Mouse (Mus musculus) kidney, adult 2 months (tissue): ENCODE measurements around the gene Aox4. TPM values are rescaled to one million over a fixed set of nuclear protein-coding genes. Genes with fewer than 3 reads are reported as not detected.

Experiments
- DNase-seq: peaks from one replicate; pipeline ENCODE4 v3.0.0; 2021
- H3K27ac ChIP-seq: fragments of 200-500 bp; 2 replicates; pipeline ENCODE4 v1.5.1; 2012; ENCODE audit warnings: low read depth, low read length, control low read depth, inconsistent platforms; ENCODE audit not compliant: insufficient read depth
- H3K27me3 ChIP-seq: fragments of 200-500 bp; replicated peaks from 2 replicates; pipeline ENCODE4 v1.6.1; 2012; ENCODE audit warnings: mild to moderate bottlenecking, moderate library complexity, low read length, inconsistent platforms; ENCODE audit not compliant: control insufficient read depth, insufficient read depth
- H3K36me3 ChIP-seq: fragments of 200-500 bp; 2 replicates; pipeline ENCODE4 v1.6.1; 2012; ENCODE audit warnings: mild to moderate bottlenecking, moderate library complexity, low read length, inconsistent platforms; ENCODE audit not compliant: control insufficient read depth, insufficient read depth
- H3K4me1 ChIP-seq: fragments of 200-500 bp; 2 replicates; pipeline ENCODE4 v1.6.1; 2011; ENCODE audit warnings: low read length; ENCODE audit not compliant: control insufficient read depth, insufficient read depth
- H3K4me3 ChIP-seq: fragments of 200-500 bp; 2 replicates; pipeline ENCODE4 v1.5.1; 2011; ENCODE audit warnings: mild to moderate bottlenecking, low read depth, low read length, control low read depth; ENCODE audit not compliant: insufficient read depth
- CTCF ChIP-seq: fragments of 200-500 bp; conservative IDR thresholded peaks from 2 replicates; pipeline ENCODE4 v1.5.1; 2011; ENCODE audit warnings: low read depth, mild to moderate bottlenecking, control low read depth, low read length, moderate library complexity, mixed read lengths; ENCODE audit not compliant: insufficient read depth, insufficient read length
- POLR2A ChIP-seq: fragments of 200-500 bp; IDR thresholded peaks from one replicate; pipeline ENCODE4 v1.6.1; 2011; ENCODE audit warnings: low read depth, low read length, control low read depth
- WGBS: fragments of 180-500 bp; shearing (Covaris S2); methylation state at CpG from one replicate; pipeline ENCODE4 v1.1.7; 2018; 5-methylcytosine and 5-hydroxymethylcytosine counted together
- polyA plus RNA-seq: library from polyadenylated mRNA; depleted of rRNA; stranded (reverse); fragments of >200 nt; gene quantifications from 2 replicates; pipeline ENCODE4 v1.2.3, GENCODE M21; 2012

Gene Aox4
- polyA plus RNA-seq, 1 experiment: 0.14 TPM

GRCm38 (mm10) chr1:58281625-58281988 lies 71.4 kb downstream of the Aox4 start:
- no peak for TF ChIP-seq CTCF
- TF ChIP-seq POLR2A: no peak
- Histone ChIP-seq H3K36me3 (no peaks in the 10 kb centered on the region), H3K4me3 (no peak overlapping the region), H3K27ac (no peak overlapping the region), H3K27me3 (no peaks in the 10 kb centered on the region), H3K4me1 (no peaks in the 10 kb centered on the region)
- 61% methylated on average over 4 of the region's 4 CpGs for WGBS
- no peak for DNase-seq

- Histone ChIP-seq H3K4me1 (no peaks in the 10 kb centered on the region), H3K4me3 (no peak overlapping the region), H3K36me3 (no peaks in the 10 kb centered on the region), H3K27ac (no peak overlapping the region), H3K27me3 (no peaks in the 10 kb centered on the region)
- DNase-seq: no peak
- no peak for TF ChIP-seq POLR2A
- TF ChIP-seq CTCF: no peak
- WGBS: 37% methylated on average over 7 of the region's 7 CpGs
Measured at GRCm38 (mm10) chr1:58284505-58284904, 74.3 kb downstream of the Aox4 start.

GRCm38 (mm10) chr1:58288091-58288490 lies 77.9 kb downstream of the Aox4 start:
- WGBS: 86% methylated on average over 3 of the region's 3 CpGs
- Histone ChIP-seq H3K4me3 (no peak overlapping the region), H3K27ac (no peak overlapping the region), H3K4me1 (no peaks in the 10 kb centered on the region), H3K27me3 (no peaks in the 10 kb centered on the region), H3K36me3 (no peaks in the 10 kb centered on the region)
- TF ChIP-seq POLR2A (no peak), CTCF (no peak)
- no peak for DNase-seq

- Histone ChIP-seq H3K4me1 (no peaks in the 10 kb centered on the region), H3K36me3 (no peaks in the 10 kb centered on the region), H3K27me3 (no peaks in the 10 kb centered on the region), H3K4me3 (no peak overlapping the region), H3K27ac (no peak overlapping the region)
- 50% methylated on average over 16 of the region's 16 CpGs for WGBS
- DNase-seq: no peak
- TF ChIP-seq CTCF (no peak), POLR2A (no peak)
Measured at GRCm38 (mm10) chr1:58289863-58290469, 79.8 kb downstream of the Aox4 start.

GRCm38 (mm10) chr1:58291394-58292300 lies 81.5 kb downstream of the Aox4 start:
- 39% methylated on average over 13 of the region's 13 CpGs for WGBS
- Histone ChIP-seq H3K4me1 (no peaks in the 10 kb centered on the region), H3K36me3 (no peaks in the 10 kb centered on the region), H3K27me3 (no peaks in the 10 kb centered on the region), H3K4me3 (no peak overlapping the region), H3K27ac (no peak overlapping the region)
- no peak for DNase-seq
- TF ChIP-seq CTCF: no peak
- TF ChIP-seq POLR2A: no peak

GRCm38 (mm10) chr1:58294730-58295129 lies 84.5 kb downstream of the Aox4 start:
- H3K27me3 ChIP-seq: no peaks in the 10 kb centered on the region
- H3K4me3 ChIP-seq: no peak overlapping the region
- WGBS: 87% methylated on average over 5 of the region's 5 CpGs
- TF ChIP-seq POLR2A (no peak), CTCF (no peak)
- no peak overlapping the region for H3K27ac ChIP-seq
- H3K4me1 ChIP-seq: no peaks in the 10 kb centered on the region
- DNase-seq: no peak
- no peaks in the 10 kb centered on the region for H3K36me3 ChIP-seq

GRCm38 (mm10) chr1:58296278-58296677 lies 86.1 kb downstream of the Aox4 start:
- peak; percentile 75 for DNase-seq
- TF ChIP-seq POLR2A (no peak), CTCF (peak; percentile 96)
- H3K27ac ChIP-seq: no peak overlapping the region
- H3K4me3 ChIP-seq: no peak overlapping the region
- no peaks in the 10 kb centered on the region for H3K36me3 ChIP-seq
- no peaks in the 10 kb centered on the region for H3K27me3 ChIP-seq
- no peaks in the 10 kb centered on the region for H3K4me1 ChIP-seq
- WGBS: 7% methylated on average over 7 of the region's 7 CpGs
